Comparison of ENCODE assay signal across 11 mouse cellular contexts in genomic region chr10:121059043-121060003, GRCm38 (mm10). TPM values are rescaled to one million over a fixed set of nuclear protein-coding genes. Genes with fewer than 3 reads are reported as not detected.
DNase-seq lines count a peak whose midpoint lies in the region; ATAC-seq and TF ChIP-seq lines count a peak whose summit lies in the region.
"Had no signal": no experiment of that assay in that cellular context is flagged by ENCODE, and none has a peak within 500 bp of the region (broad histone marks: within the 10 kb centered on the region; RNA-seq: fewer than 3 reads in every experiment).

No protein-coding gene starts in this region.

- WGBS in kidney, adult 2 months, result 69% methylated on average over 23 of the region's 23 CpGs
- WGBS in large intestine, adult 2 months, result 32% methylated on average over 23 of the region's 23 CpGs
- 63% methylated on average over 23 of the region's 23 CpGs for WGBS in stomach, embryonic 15.5 days

- H3K4me2 ChIP-seq in stomach, embryonic 15.5 days, result no peak overlapping the region

- H3K4me3 ChIP-seq in kidney, adult 2 months (ENCODE audit: insufficient read depth, low read depth, low read length), result no peak overlapping the region
- H3K4me3 ChIP-seq in stomach, embryonic 15.5 days (replicated peaks), result no peak overlapping the region
- H3K4me3 ChIP-seq: myocyte had no signal

- H3K27me3 ChIP-seq in kidney, adult 2 months (replicated peaks; ENCODE audit: control insufficient read depth, insufficient read depth, low read length), result no peaks in the 10 kb centered on the region
- no peaks in the 10 kb centered on the region for H3K27me3 ChIP-seq in stomach, embryonic 15.5 days (replicated peaks)

- TF ChIP-seq CTCF in kidney, adult 2 months (conservative IDR thresholded peaks at IDR 0.05; ENCODE audit: insufficient read depth, insufficient read length, low read depth, low read length), result no peak

- H3K9me3 ChIP-seq in stomach, embryonic 15.5 days, result no peaks in the 10 kb centered on the region

- peak; percentile 88 for ATAC-seq in stomach, embryonic 15.5 days (ENCODE audit: insufficient read depth, low FRiP score, low read depth)
- ATAC-seq: forebrain, postnatal 0 days had no signal

- no peak overlapping the region for H3K27ac ChIP-seq in kidney, adult 2 months (ENCODE audit: insufficient read depth, low read depth, low read length)
- no peak overlapping the region for H3K27ac ChIP-seq in stomach, embryonic 15.5 days

- DNase-seq in left cerebral cortex, postnatal 4 days, result peak; percentile 18
- no peak for DNase-seq in left cerebral cortex, postnatal 14 days (ENCODE audit: low spot score in 2 of 2)
- DNase-seq in kidney, adult 2 months, result peak; percentile 80
- DNase-seq in large intestine, adult 2 months (ENCODE audit: low read depth, low spot score), result peak; percentile 71
- no peak for DNase-seq in gastrocnemius, postnatal 25 days
- no peak for DNase-seq in left cerebral cortex, adult 18-20 months (ENCODE audit: low spot score in 2 of 2)
- DNase-seq in frontal cortex, postnatal 25 days (ENCODE audit: low spot score in 2 of 2), result no peak
- DNase-seq: cerebellum, postnatal 25 days; forebrain, postnatal 0 days had no signal

- intact Hi-C loops in left cerebral cortex, postnatal 4 days (cut with DNase I), result no loop called here
- intact Hi-C loops in left cerebral cortex, postnatal 14 days (cut with DNase I), result no loop called here

- no peaks in the 10 kb centered on the region for H3K36me3 ChIP-seq in kidney, adult 2 months (ENCODE audit: control insufficient read depth, insufficient read depth, low read length)
- no peaks in the 10 kb centered on the region for H3K36me3 ChIP-seq in stomach, embryonic 15.5 days

- no peak for TF ChIP-seq POLR2A in kidney, adult 2 months (IDR thresholded peaks at IDR 0.05; ENCODE audit: low read depth, low read length)

- no peak overlapping the region for H3K9ac ChIP-seq in stomach, embryonic 15.5 days
- H3K9ac ChIP-seq: forebrain, postnatal 0 days had no signal

- H3K4me1 ChIP-seq in kidney, adult 2 months (ENCODE audit: control insufficient read depth, insufficient read depth, low read length), result 0 out of 2 replicates have a peak, but pooled peaks cover 4% of the 10 kb centered on the region
- peaks cover 22% of the 10 kb centered on the region for H3K4me1 ChIP-seq in stomach, embryonic 15.5 days

RNA-seq across cellular contexts. Expression of gene Wif1, which starts 25.6 kb away (rescaled TPM):
- total RNA-seq in left cerebral cortex, postnatal 4 days (2021), result 1 to 10 TPM; 1.8 to 2.1 TPM
- total RNA-seq in left cerebral cortex, postnatal 14 days (2021), result 1 to 10 TPM; 2.4 to 2.6 TPM
- polyA plus RNA-seq in kidney, adult 2 months (2012; rRNA removed), result 1.8 and 2.3 TPM in 2 replicates
- polyA plus RNA-seq in large intestine, adult 2 months (2012; rRNA removed), result 0.29 and 0.33 TPM in 2 replicates
- 1.4 and 1.7 TPM in 2 replicates for polyA plus RNA-seq in stomach, embryonic 15.5 days (2015; fragmentation: Nextera tagmentation; extraction: Ambion mirVana)
- 1 to 10 TPM; 1.6 to 6.2 TPM for total RNA-seq in gastrocnemius, postnatal 25 days (2021)
- 1 to 10 TPM; 1.3 to 1.7 TPM for total RNA-seq in left cerebral cortex, adult 18-20 months (2021)

Comparison
In these comparisons a context has a peak if more than half of its experiments do, and no peak if none do; other contexts are left out.
1. DNase-seq: peak in left cerebral cortex, postnatal 4 days (single experiment), kidney, adult 2 months (single experiment) and large intestine, adult 2 months (single experiment); none in left cerebral cortex, postnatal 14 days (0 of 2), gastrocnemius, postnatal 25 days (single experiment), left cerebral cortex, adult 18-20 months (0 of 2) and frontal cortex, postnatal 25 days (0 of 2).